Mouse (Mus musculus) cerebellum, postnatal 4 days (tissue): Measurements from ENCODE around the gene Gpnmb.

Source experiments
- DNase-seq, 2 experiments: peaks; one replicate each; pipeline ENCODE4 v3.0.0; 2022; ENCODE audit warnings: low spot score in 2 of 2, mixed read lengths in 1 of 2

Gene Gpnmb

GRCm38 (mm10) chr6:49036275-49037267 is at the start of gene Gpnmb:
TSS of gene Gpnmb (plus strand) at chr6:49036546.
- DNase-seq: no peak

- DNase-seq: no peak
These were observed 46.4 kb upstream of the Gpnmb start for GRCm38 (mm10) chr6:48989971-48990370.

- DNase-seq: no peak
These were observed 44.4 kb upstream of the Gpnmb start for GRCm38 (mm10) chr6:48991991-48992390.

DNA sequence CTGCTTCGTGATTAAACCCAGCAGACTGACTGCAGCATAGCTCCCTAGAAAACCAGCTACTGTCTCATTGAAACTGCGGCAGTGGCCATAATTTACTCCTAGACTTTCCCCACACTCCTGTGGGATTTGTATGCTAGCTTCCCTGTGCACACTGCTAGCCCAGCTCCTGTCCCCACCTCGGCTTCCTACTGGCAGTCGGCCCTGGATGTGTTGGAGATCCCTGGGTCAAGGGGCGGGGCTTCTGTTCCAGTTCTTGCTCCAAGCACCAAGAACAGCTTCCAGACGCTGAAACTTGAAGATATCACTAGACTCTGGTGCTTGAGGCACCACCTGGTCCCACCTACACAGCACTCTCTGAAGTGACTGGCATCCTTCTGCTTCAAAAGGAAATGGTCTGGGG is 38.2 kb upstream of the Gpnmb start:
- DNase-seq: no peak

DNA sequence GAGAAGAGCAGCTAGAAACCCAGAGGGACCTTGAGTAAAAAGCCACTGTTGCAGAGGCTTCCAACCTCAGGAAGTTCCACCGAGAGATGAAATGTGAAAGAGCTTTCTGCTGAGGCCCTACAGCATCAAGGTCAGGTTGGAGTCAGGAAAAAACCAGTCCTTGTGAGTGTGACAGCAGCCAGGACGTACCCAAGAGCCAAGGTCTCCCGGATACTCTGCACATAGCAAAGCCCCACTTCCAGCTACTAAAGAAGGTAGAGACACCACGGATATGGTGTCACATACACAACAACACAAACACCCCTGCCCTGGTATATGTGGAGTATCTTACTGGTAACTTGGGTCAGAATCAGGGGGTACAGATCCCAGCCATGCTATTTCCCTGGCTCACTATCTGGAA is 37.5 kb upstream of the Gpnmb start:
- DNase-seq: no peak

DNA sequence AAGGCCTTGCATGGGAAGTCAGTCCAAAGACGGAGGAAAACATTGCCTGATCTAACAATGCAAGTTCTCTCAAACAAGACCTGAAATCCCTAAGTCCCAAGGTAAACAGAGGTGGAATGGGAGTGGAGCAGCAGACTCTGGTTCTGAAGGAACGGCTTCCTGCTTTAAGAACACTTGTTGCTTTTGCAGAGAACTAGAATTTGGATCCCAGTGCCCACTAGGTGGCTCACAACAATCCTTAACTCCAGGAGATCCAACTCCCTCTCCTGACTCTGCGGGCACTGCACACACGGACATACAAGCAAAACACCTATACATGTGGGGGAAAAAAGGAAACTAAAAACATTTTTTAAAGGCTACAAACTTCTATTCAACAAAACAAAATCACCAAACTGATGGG is 33.0 kb upstream of the Gpnmb start:
- DNase-seq: no peak

DNA sequence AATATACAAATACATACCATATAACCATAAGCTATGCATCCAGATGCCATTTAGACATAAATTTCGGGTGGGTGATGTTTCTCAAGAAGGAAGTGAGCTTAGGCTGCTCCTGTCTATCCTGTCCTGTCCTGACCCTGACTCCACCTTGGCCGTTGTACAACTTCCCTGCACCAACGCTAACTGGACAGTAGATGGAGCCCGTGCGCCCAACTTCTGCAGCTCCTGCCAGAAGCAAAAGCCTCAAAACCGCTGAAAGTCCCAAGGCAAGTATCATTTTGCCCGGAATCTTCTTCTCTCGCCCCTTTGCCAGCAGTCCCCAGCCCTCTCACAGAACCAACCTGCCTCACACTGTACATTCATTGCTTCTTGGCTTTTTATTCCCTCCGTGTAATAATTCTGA is 28.4 kb upstream of the Gpnmb start:
- DNase-seq: peak; percentile 37 to 58

GRCm38 (mm10) chr6:49008420-49009160 is 27.8 kb upstream of the Gpnmb start:
- DNase-seq: no peak

DNA sequence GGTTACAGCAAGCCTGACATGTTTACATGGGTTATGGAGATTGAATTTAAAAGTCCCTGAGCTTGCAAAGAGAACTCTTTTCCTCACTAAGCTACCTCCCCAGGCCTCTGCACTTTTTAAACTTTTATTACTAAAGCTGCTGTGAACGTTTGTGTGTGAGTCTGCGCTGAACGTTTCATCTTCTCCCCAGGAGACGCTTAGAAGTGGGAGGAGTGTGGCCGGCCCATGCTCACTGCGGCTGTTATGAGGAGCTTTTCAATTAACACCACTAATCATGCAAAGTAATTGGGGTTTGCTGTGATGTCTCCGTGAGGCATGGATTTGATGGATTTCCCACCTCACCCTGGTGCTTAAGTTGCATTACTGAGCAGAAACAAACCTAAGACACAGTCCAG is 27.2 kb upstream of the Gpnmb start:
- DNase-seq: no peak

GRCm38 (mm10) chr6:49009665-49010064 is 26.7 kb upstream of the Gpnmb start:
- no peak for DNase-seq

DNA sequence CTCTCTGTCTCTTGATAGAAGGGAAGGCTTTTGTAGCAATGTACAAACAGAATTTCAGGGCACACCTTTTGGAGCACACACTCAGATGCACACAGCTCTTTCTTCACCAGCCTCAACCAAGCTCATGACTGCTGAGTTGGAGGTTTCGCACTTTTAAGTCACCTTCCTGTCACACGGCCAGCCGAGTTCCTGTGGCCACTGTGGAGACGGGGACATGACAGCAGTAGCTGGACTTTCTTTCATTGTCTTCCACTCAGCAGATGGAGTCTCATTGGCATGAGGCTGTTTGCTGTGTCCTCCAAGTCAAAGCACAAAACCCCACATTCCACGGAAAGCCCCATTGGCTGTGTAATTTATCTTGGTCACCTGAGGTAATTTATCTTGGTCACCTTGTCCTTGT is 25.2 kb upstream of the Gpnmb start:
- no peak for DNase-seq

- no peak for DNase-seq
These were observed 23.3 kb upstream of the Gpnmb start for GRCm38 (mm10) chr6:49013023-49013422.

- DNase-seq: no peak
These were observed 22.9 kb upstream of the Gpnmb start for GRCm38 (mm10) chr6:49013458-49013857.

DNA sequence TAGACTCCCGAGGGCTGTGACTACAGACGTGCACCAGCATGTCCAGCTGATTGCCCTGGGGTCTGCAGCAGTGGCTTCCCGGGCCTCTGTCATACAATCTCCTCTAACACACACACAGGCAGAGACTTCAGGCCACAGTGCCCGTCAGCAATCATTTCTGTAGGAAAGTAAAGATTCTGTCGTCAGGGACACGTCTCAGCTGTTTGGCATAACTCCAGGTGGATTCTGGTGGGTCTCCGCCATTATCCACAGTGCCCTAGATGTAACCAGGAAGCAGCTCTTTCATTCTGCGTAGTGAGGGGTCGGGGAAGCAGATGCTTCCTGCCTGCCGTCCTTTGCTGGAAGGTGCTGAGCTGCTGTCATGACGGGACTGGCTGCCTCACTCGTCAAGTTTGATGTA is 19.2 kb upstream of the Gpnmb start:
- no peak for DNase-seq

- no peak for DNase-seq
These were observed 17.0 kb upstream of the Gpnmb start for GRCm38 (mm10) chr6:49019341-49019740.

DNA sequence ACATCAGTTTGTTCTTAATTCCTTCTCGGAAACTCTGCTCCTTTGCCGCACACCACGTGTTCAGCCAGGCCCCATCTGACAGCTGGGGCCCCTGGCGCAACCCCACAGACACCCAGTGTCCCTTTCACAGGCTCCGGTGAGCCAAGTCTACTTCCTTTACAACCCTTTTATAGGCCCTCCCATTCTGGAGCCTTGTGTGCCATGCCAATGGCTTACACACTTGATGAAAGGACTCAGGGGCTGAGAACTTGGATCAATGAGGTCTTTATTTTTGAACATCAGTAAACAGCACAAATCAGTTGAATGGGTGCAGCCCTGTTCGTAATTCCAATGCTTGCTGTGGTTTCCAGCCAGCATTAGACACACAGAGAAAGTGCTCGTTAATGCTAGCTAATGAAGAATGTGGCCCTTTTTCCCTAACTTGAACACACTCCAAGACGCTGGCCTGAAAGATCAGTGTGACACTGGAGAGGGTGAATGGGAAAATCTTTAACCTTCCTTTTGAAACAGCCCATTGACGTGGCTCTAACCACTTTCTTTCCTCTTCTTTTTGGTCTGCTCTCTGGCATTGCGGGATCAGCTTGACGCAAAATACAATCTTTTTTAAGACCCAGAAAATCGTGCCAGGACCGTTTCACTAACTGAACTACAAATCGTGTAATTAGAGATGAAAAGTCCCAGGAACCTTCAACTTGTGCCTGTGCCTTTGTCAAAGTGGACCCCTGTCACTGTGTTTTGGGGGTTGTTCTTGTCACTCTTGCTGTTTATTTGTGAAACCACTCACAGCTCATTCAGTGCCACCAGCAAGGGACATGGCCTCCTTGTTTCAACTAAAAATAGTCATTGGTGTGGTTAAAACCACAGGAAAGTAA is 15.0 kb upstream of the Gpnmb start:
- DNase-seq: no peak

GRCm38 (mm10) chr6:49022384-49022783 is 14.0 kb upstream of the Gpnmb start:
- DNase-seq: no peak

DNA sequence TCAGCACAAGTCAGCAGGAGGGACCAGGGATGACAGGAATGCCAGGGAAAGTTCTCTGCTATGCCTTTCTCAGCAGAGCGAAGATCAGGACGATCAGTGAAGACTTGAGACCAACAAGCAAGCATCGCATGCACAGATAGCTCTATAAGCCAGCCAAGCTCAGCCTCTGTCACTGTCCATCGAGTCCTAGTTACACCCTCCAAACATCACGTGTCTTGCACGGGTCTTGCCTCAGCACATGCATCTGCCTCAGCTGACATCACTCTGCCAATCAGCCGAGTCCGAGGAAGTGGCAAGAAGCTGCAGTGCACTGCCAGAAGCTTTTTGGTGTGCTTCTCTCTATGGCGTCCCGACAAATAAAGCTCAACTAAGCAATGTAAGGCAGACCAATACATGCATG is 13.0 kb upstream of the Gpnmb start:
- no peak for DNase-seq

- DNase-seq: no peak
These were observed 11.1 kb upstream of the Gpnmb start for GRCm38 (mm10) chr6:49025290-49025689.

DNA sequence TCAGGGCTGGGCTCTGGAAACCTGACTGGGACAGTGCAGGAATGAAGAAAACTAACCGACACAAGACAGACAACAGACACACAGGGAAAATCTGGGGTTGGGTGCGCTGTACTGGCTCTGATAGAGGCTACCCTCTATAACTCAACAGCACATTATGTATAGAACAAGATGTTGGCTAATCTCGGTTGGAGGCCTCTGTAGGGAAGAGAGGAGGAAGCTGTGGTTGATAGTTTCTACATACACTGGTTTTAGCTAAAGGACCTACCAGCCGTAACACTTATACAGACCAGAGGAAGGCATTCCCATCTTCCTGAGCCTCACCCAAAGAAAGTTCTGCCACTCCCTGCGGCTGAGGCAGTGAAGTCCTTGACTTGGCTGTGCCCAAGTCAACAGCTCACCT is 9.8 kb upstream of the Gpnmb start:
- no peak for DNase-seq

GRCm38 (mm10) chr6:49028019-49028418 is 8.3 kb upstream of the Gpnmb start:
- DNase-seq: no peak

- no peak for DNase-seq
These were observed 7.6 kb upstream of the Gpnmb start for GRCm38 (mm10) chr6:49028708-49029107.
